Comparison of ENCODE assay signal across 12 mouse cellular contexts in genomic region chr12:3825714-3826080, GRCm38 (mm10). TPM values are rescaled to one million over a fixed set of nuclear protein-coding genes. Genes with fewer than 3 reads are reported as not detected.
DNase-seq lines count a peak whose midpoint lies in the region; ATAC-seq and TF ChIP-seq lines count a peak whose summit lies in the region.
"Had no signal": no experiment of that assay in that cellular context is flagged by ENCODE, and none has a peak within 500 bp of the region (broad histone marks: within the 10 kb centered on the region; RNA-seq: fewer than 3 reads in every experiment).

No protein-coding gene starts in this region.

- H3K9ac ChIP-seq in heart, embryonic 14.5 days (ENCODE audit: low read length), result peak overlapping the region; percentile 21; the same call in 1 of the 2 replicates
- no peak overlapping the region for H3K9ac ChIP-seq in lung, postnatal 0 days (replicated peaks; ENCODE audit: low read depth)
- no peak overlapping the region for H3K9ac ChIP-seq in intestine, postnatal 0 days (ENCODE audit: low read depth, low read length)
- peak overlapping the region; percentile 2; the same call in 1 of the 2 replicates for H3K9ac ChIP-seq in stomach, embryonic 16.5 days (ENCODE audit: low read length)
- no peak overlapping the region for H3K9ac ChIP-seq in hindbrain, embryonic 14.5 days
- H3K9ac ChIP-seq: hindbrain, embryonic 12.5 days had no signal

- H3K36me3 ChIP-seq in heart, embryonic 14.5 days (ENCODE audit: control insufficient read depth, insufficient read depth, low read length), result no peaks in the 10 kb centered on the region
- H3K36me3 ChIP-seq in lung, postnatal 0 days (ENCODE audit: insufficient read depth, low read length), result no peaks in the 10 kb centered on the region
- no peaks in the 10 kb centered on the region for H3K36me3 ChIP-seq in intestine, postnatal 0 days (ENCODE audit: control insufficient read depth, insufficient read depth)
- H3K36me3 ChIP-seq in stomach, embryonic 16.5 days (ENCODE audit: control insufficient read depth, insufficient read depth, low read length), result no peaks in the 10 kb centered on the region
- H3K36me3 ChIP-seq in hindbrain, embryonic 14.5 days (replicated peaks; ENCODE audit: control insufficient read depth, insufficient read depth), result no peaks in the 10 kb centered on the region
- H3K36me3 ChIP-seq: hindbrain, embryonic 12.5 days had no signal

- DNase-seq in heart, adult 9 months (ENCODE audit: low spot score in 2 of 2), result no peak
- no peak for DNase-seq in lung, postnatal 0 days (ENCODE audit: low spot score)
- DNase-seq in lung, adult 2 months, result no peak
- DNase-seq in hindbrain, embryonic 14.5 days (ENCODE audit: low spot score), result no peak
- DNase-seq in frontal cortex, postnatal 25 days (ENCODE audit: low spot score in 2 of 2), result no peak
- DNase-seq: cerebellum, postnatal 14 days; gastrocnemius, postnatal 10 days had no signal

- ATAC-seq in heart, embryonic 14.5 days (ENCODE audit: insufficient number of reproducible peaks, insufficient read depth, low FRiP score, low read depth), result 0 out of 2 replicates have a peak, but pooled peaks have one; percentile 36
- ATAC-seq in lung, postnatal 0 days, result 0 out of 2 replicates have a peak, but pooled peaks have one; percentile 26
- peak; percentile 72 for ATAC-seq in intestine, postnatal 0 days
- peak; percentile 3; the same call in 1 of the 2 replicates for ATAC-seq in stomach, embryonic 16.5 days (ENCODE audit: insufficient read depth, low FRiP score)
- no peak for ATAC-seq in hindbrain, embryonic 14.5 days (ENCODE audit: low FRiP score)

- no peaks in the 10 kb centered on the region for H3K27me3 ChIP-seq in heart, embryonic 14.5 days (ENCODE audit: control insufficient read depth, insufficient read depth, low read length)
- no peaks in the 10 kb centered on the region for H3K27me3 ChIP-seq in lung, postnatal 0 days (replicated peaks; ENCODE audit: insufficient read depth, low read length)
- H3K27me3 ChIP-seq in intestine, postnatal 0 days (replicated peaks; ENCODE audit: control insufficient read depth, insufficient read depth, low read length), result no peaks in the 10 kb centered on the region
- H3K27me3 ChIP-seq in stomach, embryonic 16.5 days (ENCODE audit: control insufficient read depth, insufficient read depth, low read length), result no peaks in the 10 kb centered on the region
- H3K27me3 ChIP-seq in hindbrain, embryonic 14.5 days (ENCODE audit: control insufficient read depth, insufficient read depth, low read length), result no peaks in the 10 kb centered on the region
- H3K27me3 ChIP-seq: hindbrain, embryonic 12.5 days had no signal

- no peaks in the 10 kb centered on the region for H3K9me3 ChIP-seq in heart, embryonic 14.5 days (ENCODE audit: control insufficient read depth, low read length)
- H3K9me3 ChIP-seq in lung, postnatal 0 days (ENCODE audit: low read length), result no peaks in the 10 kb centered on the region
- H3K9me3 ChIP-seq in intestine, postnatal 0 days (ENCODE audit: control insufficient read depth), result no peaks in the 10 kb centered on the region
- H3K9me3 ChIP-seq in stomach, embryonic 16.5 days (replicated peaks; ENCODE audit: control insufficient read depth, low read length), result no peaks in the 10 kb centered on the region
- H3K9me3 ChIP-seq in hindbrain, embryonic 14.5 days (ENCODE audit: control insufficient read depth, low read length), result no peaks in the 10 kb centered on the region
- H3K9me3 ChIP-seq: hindbrain, embryonic 12.5 days had no signal

- H3K4me3 ChIP-seq in heart, embryonic 14.5 days (ENCODE audit: control insufficient read depth in 1 of 2, insufficient read depth in 1 of 2, low read depth in 1 of 2, low read length in 2 of 2), result no peak overlapping the region
- H3K4me3 ChIP-seq in lung, postnatal 0 days (ENCODE audit: low read depth, low read length), result no peak overlapping the region
- H3K4me3 ChIP-seq in lung, adult 2 months (replicated peaks; ENCODE audit: extremely low read depth, low read depth, low read length), result no peak overlapping the region
- no peak overlapping the region for H3K4me3 ChIP-seq in intestine, postnatal 0 days (ENCODE audit: low read depth, low read length)
- no peak overlapping the region for H3K4me3 ChIP-seq in stomach, embryonic 16.5 days (replicated peaks; ENCODE audit: low read length)
- H3K4me3 ChIP-seq in hindbrain, embryonic 14.5 days (replicated peaks; ENCODE audit: low read length), result no peak overlapping the region
- H3K4me3 ChIP-seq: erythroblast, embryonic 14.5 days; hindbrain, embryonic 12.5 days had no signal

- peak overlapping the region; percentile 24; the same call in 1 of the 2 replicates for H3K4me2 ChIP-seq in heart, embryonic 14.5 days (ENCODE audit: low read length)
- H3K4me2 ChIP-seq in lung, postnatal 0 days (replicated peaks; ENCODE audit: low read depth, low read length), result no peak overlapping the region
- peak overlapping the region; percentile 49 for H3K4me2 ChIP-seq in intestine, postnatal 0 days (replicated peaks; ENCODE audit: low read depth)
- H3K4me2 ChIP-seq in stomach, embryonic 16.5 days (ENCODE audit: low read depth, low read length), result no peak overlapping the region
- no peak overlapping the region for H3K4me2 ChIP-seq in hindbrain, embryonic 14.5 days (replicated peaks)
- H3K4me2 ChIP-seq: hindbrain, embryonic 12.5 days had no signal

- H3K4me1 ChIP-seq in heart, embryonic 14.5 days (ENCODE audit: control insufficient read depth in 2 of 2, insufficient read depth in 2 of 2, low read length in 2 of 2), result peaks cover 40 to 57% of the 10 kb centered on the region in 2 experiments
- no peaks in the 10 kb centered on the region; the same call in none of the 2 replicates for H3K4me1 ChIP-seq in lung, postnatal 0 days (ENCODE audit: insufficient read depth, low read depth, low read length)
- H3K4me1 ChIP-seq in lung, adult 2 months (ENCODE audit: control insufficient read depth, insufficient read depth, low read length), result peaks cover 9% of the 10 kb centered on the region
- peaks cover 11% of the 10 kb centered on the region for H3K4me1 ChIP-seq in intestine, postnatal 0 days (replicated peaks; ENCODE audit: control insufficient read depth, insufficient read depth, low read length)
- peaks cover 42% of the 10 kb centered on the region for H3K4me1 ChIP-seq in stomach, embryonic 16.5 days (ENCODE audit: control insufficient read depth, insufficient read depth, low read length)
- peaks cover 7% of the 10 kb centered on the region for H3K4me1 ChIP-seq in hindbrain, embryonic 14.5 days (replicated peaks; ENCODE audit: control insufficient read depth, insufficient read depth, low read length)

- TF ChIP-seq POLR2A in lung, adult 2 months (IDR thresholded peaks at IDR 0.05; ENCODE audit: borderline replicate concordance, extremely low read depth, low read depth, low read length), result no peak

- TF ChIP-seq CTCF in lung, postnatal 0 days (IDR thresholded peaks at IDR 0.05), result no peak
- no peak for TF ChIP-seq CTCF in lung, adult 2 months (IDR thresholded peaks at IDR 0.05; ENCODE audit: insufficient read depth, low read length)
- TF ChIP-seq CTCF in intestine, postnatal 0 days (IDR thresholded peaks at IDR 0.05; ENCODE audit: low read depth), result peak; percentile 26; the same call in 1 of the 2 replicates

- peak overlapping the region in 1 of 2 experiments; percentile 6; a peak in 1 of 4 replicates for H3K27ac ChIP-seq in heart, embryonic 14.5 days (replicated peaks in 1 of 2; ENCODE audit: control insufficient read depth in 1 of 2, insufficient read depth in 1 of 2, low read depth in 2 of 2, low read length in 2 of 2)
- no peak overlapping the region for H3K27ac ChIP-seq in lung, postnatal 0 days (ENCODE audit: low read length)
- H3K27ac ChIP-seq in intestine, postnatal 0 days (ENCODE audit: low read depth, low read length), result no peak overlapping the region; the same call in 1 of the 2 replicates
- H3K27ac ChIP-seq in stomach, embryonic 16.5 days (ENCODE audit: low read length), result no peak overlapping the region
- H3K27ac ChIP-seq in hindbrain, embryonic 14.5 days, result no peak overlapping the region
- H3K27ac ChIP-seq: hindbrain, embryonic 12.5 days had no signal

- TF ChIP-seq EP300 in lung, postnatal 0 days (IDR thresholded peaks at IDR 0.05), result no peak

- WGBS in heart, embryonic 14.5 days, result 29% methylated on average over 12 of the region's 12 CpGs
- 41% methylated on average over 12 of the region's 12 CpGs for WGBS in lung, postnatal 0 days
- 49% methylated on average over 12 of the region's 12 CpGs for WGBS in lung, adult 2 months
- WGBS in intestine, postnatal 0 days, result 31% methylated on average over 12 of the region's 12 CpGs
- 33% methylated on average over 12 of the region's 12 CpGs for WGBS in stomach, embryonic 16.5 days
- WGBS in hindbrain, embryonic 14.5 days, result 62% methylated on average over 12 of the region's 12 CpGs

RNA-seq across cellular contexts. Expression of gene Dnmt3a, which starts 19.9 kb away (rescaled TPM):
- 44.8 and 48.7 TPM in 2 replicates for polyA plus RNA-seq in heart, embryonic 14.5 days (2014; fragmentation: Nextera tagmentation; extraction: Ambion mirVana)
- polyA plus RNA-seq in lung, postnatal 0 days (2015; fragmentation: Nextera tagmentation; extraction: Ambion mirVana), result 60.3 and 74.8 TPM in 2 replicates
- 14.6 and 14.7 TPM in 2 replicates for polyA plus RNA-seq in lung, adult 2 months (2012; rRNA removed)
- 33.9 and 42.2 TPM in 2 replicates for polyA plus RNA-seq in intestine, postnatal 0 days (2015; fragmentation: Nextera tagmentation; extraction: Ambion mirVana)
- polyA plus RNA-seq in stomach, embryonic 16.5 days (2015; fragmentation: Nextera tagmentation; extraction: Ambion mirVana), result 49.6 and 60.4 TPM in 2 replicates
- polyA plus RNA-seq in hindbrain, embryonic 14.5 days (2014; fragmentation: Nextera tagmentation; extraction: Ambion mirVana), result 61.9 and 62.1 TPM in 2 replicates

Comparison
In these comparisons a context has a peak if more than half of its experiments do, and no peak if none do; other contexts are left out.
1. H3K4me2 ChIP-seq: peak in heart, embryonic 14.5 days (single experiment) and intestine, postnatal 0 days (single experiment); none in lung, postnatal 0 days (single experiment), stomach, embryonic 16.5 days (single experiment) and hindbrain, embryonic 14.5 days (single experiment).
2. H3K9ac ChIP-seq: peak in heart, embryonic 14.5 days (single experiment) and stomach, embryonic 16.5 days (single experiment); none in lung, postnatal 0 days (single experiment), intestine, postnatal 0 days (single experiment) and hindbrain, embryonic 14.5 days (single experiment).